Mouse (Mus musculus) thymus, adult 2 months (tissue): Measurements from ENCODE around the gene D430019H16Rik.

Experiments
- CTCF ChIP-seq: fragments of 200-500 bp; IDR thresholded peaks from 2 replicates; pipeline ENCODE4 v1.5.1; 2012; ENCODE audit warnings: mild to moderate bottlenecking, control low read depth, low read length, moderate library complexity, borderline replicate concordance; ENCODE audit not compliant: control insufficient read depth, poor library complexity, insufficient read depth; ENCODE audit errors: extremely low read depth
- POLR2A ChIP-seq: fragments of 200-500 bp; IDR thresholded peaks from 2 replicates; pipeline ENCODE4 v1.6.1; 2012; ENCODE audit warnings: mild to moderate bottlenecking, low read length, control low read depth, moderate library complexity; ENCODE audit not compliant: control insufficient read depth, poor library complexity, insufficient read depth; ENCODE audit errors: extremely low read depth

DNA sequence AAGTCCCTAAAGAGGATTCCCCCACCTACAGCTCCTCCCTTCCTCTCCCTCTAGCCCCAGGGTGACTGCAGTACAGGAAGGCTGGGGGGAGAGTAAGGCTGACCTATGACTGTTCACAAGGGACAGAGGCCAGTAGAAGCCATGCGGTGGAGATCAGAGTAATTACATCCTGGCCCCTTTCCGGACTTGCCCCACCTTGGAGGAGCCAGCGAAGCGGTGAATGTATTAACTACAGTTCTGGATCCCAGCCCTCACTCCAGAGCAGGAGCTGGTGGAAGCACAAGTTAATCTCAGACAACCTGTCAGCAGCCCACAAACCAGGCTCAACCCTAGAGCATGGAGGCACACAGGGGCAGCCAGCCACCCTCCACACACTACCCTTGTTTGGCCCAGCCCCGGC lies 47.3 kb downstream of the D430019H16Rik start:
- TF ChIP-seq CTCF (no peak), POLR2A (no peak)
